ENCODE assay signal across 7 mouse cellular contexts in the genomic region with DNA sequence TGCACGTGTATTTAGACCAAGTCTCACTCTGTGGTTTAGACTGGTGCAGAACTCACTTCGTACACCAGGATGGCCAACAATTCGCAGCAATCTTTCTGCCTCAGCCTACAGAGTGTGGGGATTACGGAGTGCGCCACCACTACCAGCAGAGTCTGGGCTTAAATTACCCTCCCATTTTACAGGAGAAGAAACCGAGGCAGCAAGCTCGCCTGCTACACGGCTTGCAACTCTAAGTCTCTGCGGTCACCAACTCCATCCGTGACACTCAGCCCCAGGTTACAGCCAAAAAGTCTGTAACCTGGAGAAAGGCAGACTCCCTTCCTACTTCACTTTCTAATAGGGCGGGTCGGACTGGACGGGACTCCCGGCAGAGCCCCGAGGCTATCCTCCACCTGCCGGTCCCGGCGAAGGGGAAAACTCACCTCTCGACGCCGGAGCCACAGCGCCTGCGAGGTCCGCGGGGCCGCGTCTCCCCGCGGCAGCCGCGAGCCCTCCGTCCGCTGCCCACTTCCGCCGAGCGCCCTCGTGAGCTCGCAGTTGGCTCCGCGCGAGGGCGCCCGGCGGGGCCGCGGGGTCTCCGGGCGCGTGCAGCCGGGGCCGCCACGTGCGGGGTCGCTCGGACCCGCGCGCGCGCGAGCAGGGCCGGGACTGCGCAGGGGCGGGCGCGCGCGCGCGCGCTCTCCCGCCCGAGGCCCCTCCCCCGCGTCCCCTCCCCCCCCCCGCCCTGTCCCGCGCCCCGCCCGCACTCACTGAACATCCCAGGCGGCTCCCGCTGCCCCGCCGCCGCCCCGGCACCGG. TPM values are rescaled to one million over a fixed set of nuclear protein-coding genes. Genes with fewer than 3 reads are reported as not detected.
DNase-seq lines count a peak whose midpoint lies in the region; ATAC-seq lines count a peak whose summit lies in the region.

No protein-coding gene starts in this region.

- peak; percentile 40 to 45 for DNase-seq in CD8-positive naive resting alpha-beta T cell, adult 2 months (ENCODE audit: low read depth in 2 of 2, low spot score in 2 of 2)
- peak; percentile 77 for DNase-seq in left cerebral cortex, postnatal 4 days
- peak; percentile 86 for DNase-seq in mesoderm, embryonic 11.5 days (ENCODE audit: low read depth, low spot score)
- DNase-seq in skeletal muscle tissue, adult 2 months (ENCODE audit: low read depth, low spot score), result peak; percentile 16

- intact Hi-C loops in left cerebral cortex, postnatal 4 days (cut with DNase I), result no loop called here

- peak; percentile 49 for ATAC-seq in activated CD4-positive, CD25-positive, alpha-beta regulatory T cell, adult 4 months
- peak; percentile 48 for ATAC-seq in erythroblast, adult 5-6 weeks (replicated peaks; ENCODE audit: low FRiP score, poor library complexity, severe bottlenecking)
- peak; percentile 20 to 36; a peak in 3 of 4 replicates for ATAC-seq in hematopoietic stem cell, adult 5-6 weeks (replicated peaks in 1 of 2; ENCODE audit: insufficient read depth in 1 of 2, low FRiP score in 2 of 2, low TSS enrichment in 1 of 2, low read depth in 1 of 2, poor library complexity in 2 of 2, severe bottlenecking in 2 of 2)

RNA-seq across cellular contexts. Expression of a gene that starts 0.6 kb away (rescaled TPM):
- polyA plus RNA-seq in activated CD4-positive, CD25-positive, alpha-beta regulatory T cell, adult 4 months (2017; shearing (Covaris generic)), result 10 to 100 TPM; 12.0 to 13.7 TPM
- 17.6 and 18.6 TPM in 2 replicates for total RNA-seq in erythroblast, adult 5-6 weeks (2015; ENCODE audit: low replicate concordance)
- 16.5 and 24.8 TPM in 2 replicates for total RNA-seq in erythroblast, adult 5-6 weeks (2017; ENCODE audit: low replicate concordance)
- 47.4 and 50.5 TPM in 2 replicates for total RNA-seq in hematopoietic stem cell, adult 5-6 weeks (2017)
- 10 to 100 TPM; 27.8 to 29.4 TPM for total RNA-seq in left cerebral cortex, postnatal 4 days (2021)

RNA-seq across cellular contexts. Expression of a gene that starts 0.7 kb away (rescaled TPM):
- polyA plus RNA-seq in activated CD4-positive, CD25-positive, alpha-beta regulatory T cell, adult 4 months (2017; shearing (Covaris generic)), result 1 to 10 TPM; 4.4 to 5.7 TPM
- 4.6 and 9.4 TPM in 2 replicates for total RNA-seq in erythroblast, adult 5-6 weeks (2015; ENCODE audit: low replicate concordance)
- total RNA-seq in erythroblast, adult 5-6 weeks (2017; ENCODE audit: low replicate concordance), result 4.6 and 5.0 TPM in 2 replicates
- 22.7 and 27.9 TPM in 2 replicates for total RNA-seq in hematopoietic stem cell, adult 5-6 weeks (2017)
- total RNA-seq in left cerebral cortex, postnatal 4 days (2021), result 10 to 100 TPM; 14.9 to 16.2 TPM

RNA-seq across cellular contexts. Expression of a gene that starts 37.7 kb away (rescaled TPM):
- 1 to 10 TPM in 1 of 2 experiments, under 1 TPM in 1; 0.69 to 2.0 TPM for polyA plus RNA-seq in activated CD4-positive, CD25-positive, alpha-beta regulatory T cell, adult 4 months (2017; shearing (Covaris generic))
- total RNA-seq in erythroblast, adult 5-6 weeks (2015; ENCODE audit: low replicate concordance), result 323 and 353 TPM in 2 replicates
- total RNA-seq in erythroblast, adult 5-6 weeks (2017; ENCODE audit: low replicate concordance), result 448 and 511 TPM in 2 replicates
- total RNA-seq in hematopoietic stem cell, adult 5-6 weeks (2017), result 10.1 and 12.0 TPM in 2 replicates
- total RNA-seq in left cerebral cortex, postnatal 4 days (2021), result 10 to 100 TPM; 22.7 to 23.0 TPM

Comparison
In these comparisons a context has a peak if more than half of its experiments do, and no peak if none do; other contexts are left out.
1. Peak in every context shown above with its lines: DNase-seq and ATAC-seq.
2. DNase-seq: peak in every context shown above with its lines; median percentile 86 in mesoderm, embryonic 11.5 days; 77 in left cerebral cortex, postnatal 4 days; 42 in CD8-positive naive resting alpha-beta T cell, adult 2 months; 16 in skeletal muscle tissue, adult 2 months.
3. RNA of a gene that starts 37.7 kb away (total RNA-seq): 323 to 511 TPM in erythroblast, adult 5-6 weeks; 22.7 to 23.0 TPM in left cerebral cortex, postnatal 4 days and 10.1 to 12.0 TPM in hematopoietic stem cell, adult 5-6 weeks; every median in the first group is over 10 times any median in the second.